Mouse (Mus musculus) C2C12 (cell line): ENCODE data around the gene Nod1. TPM values are rescaled to one million over a fixed set of nuclear protein-coding genes. Genes with fewer than 3 reads are reported as not detected.

Source experiments
- H3K27me3 ChIP-seq: one replicate; pipeline ENCODE4 v1.6.1; 2011; ENCODE audit not compliant: control insufficient read depth, insufficient read depth, insufficient read length
- H3K36me3 ChIP-seq: one replicate; pipeline ENCODE4 v1.6.1; 2011; ENCODE audit not compliant: control insufficient read depth, insufficient read depth
- H3K4me3 ChIP-seq: one replicate; pipeline ENCODE4 v1.5.1; 2011; ENCODE audit warnings: mild to moderate bottlenecking, control low read depth; ENCODE audit not compliant: poor library complexity, insufficient read depth, severe bottlenecking
- H3K79me2 ChIP-seq: one replicate; pipeline ENCODE4 v1.6.1; 2011; ENCODE audit not compliant: control insufficient read depth, insufficient read depth
- H3K79me3 ChIP-seq: one replicate; pipeline ENCODE4 v1.6.1; 2011; ENCODE audit warnings: low read depth, control low read depth
- H3ac ChIP-seq: one replicate; pipeline ENCODE3; 2011; ENCODE audit warnings: low read depth; ENCODE audit not compliant: control insufficient read depth, insufficient read length
- CEBPB ChIP-seq: IDR thresholded peaks from one replicate; pipeline ENCODE4 v1.6.1; 2011; ENCODE audit warnings: low read depth, mild to moderate bottlenecking, control low read depth, moderate library complexity
- CTCF ChIP-seq: IDR thresholded peaks from one replicate; pipeline ENCODE4 v1.5.1; 2011; ENCODE audit not compliant: control insufficient read depth, insufficient read depth, insufficient read length
- FOSL1 ChIP-seq: IDR thresholded peaks from one replicate; pipeline ENCODE4 v1.8.0; 2011; ENCODE audit warnings: mild to moderate bottlenecking, low read length; ENCODE audit not compliant: poor library complexity, insufficient read depth, severe bottlenecking
- MAX ChIP-seq: IDR thresholded peaks from one replicate; pipeline ENCODE4 v1.6.1; 2011; ENCODE audit warnings: mild to moderate bottlenecking, control low read depth
- MYOD1 ChIP-seq: IDR thresholded peaks from one replicate; pipeline ENCODE4 v1.6.1; 2011; ENCODE audit warnings: low read depth; ENCODE audit not compliant: control insufficient read depth, insufficient read length
- MYOG ChIP-seq: IDR thresholded peaks from one replicate; pipeline ENCODE4 v1.6.1; 2011; ENCODE audit not compliant: control insufficient read depth, insufficient read length; ENCODE audit errors: extremely low read depth
- USF1 ChIP-seq: IDR thresholded peaks from one replicate; pipeline ENCODE4 v1.6.1; 2011; ENCODE audit warnings: low read depth, mild to moderate bottlenecking, control low read depth, moderate library complexity
- polyA plus RNA-seq: library from polyadenylated mRNA; unstranded; fragments of >200 nt; fragmentation: generic; extraction: Trizol; gene quantifications from one replicate; pipeline ENCODE4 v1.2.1, GENCODE M21; 2012; ENCODE audit warnings: missing spikeins

The Nod1 gene
- polyA plus RNA-seq, 1 experiment: 1.1 TPM

DNA sequence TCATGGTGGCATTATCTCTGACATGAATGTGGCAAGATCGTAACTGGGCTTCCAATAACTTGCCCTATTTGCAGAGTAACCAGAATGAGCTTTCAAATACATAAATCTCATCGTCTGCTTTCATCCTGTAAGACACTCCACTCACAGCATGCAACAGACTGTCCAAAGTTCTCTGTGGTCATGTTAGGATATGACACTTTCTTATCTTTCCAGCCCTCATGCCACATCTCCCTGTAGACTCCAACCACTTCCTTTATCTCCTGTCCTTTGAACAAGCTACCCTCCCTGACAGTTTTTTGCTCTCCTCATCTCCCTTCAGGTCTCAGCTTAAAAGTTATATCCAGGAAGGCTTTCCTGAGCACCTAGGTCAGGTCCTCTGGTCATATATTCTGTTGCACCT lies 18.8 kb upstream of the Nod1 start:
- no peaks in the 10 kb centered on the region for H3K27me3 ChIP-seq

DNA sequence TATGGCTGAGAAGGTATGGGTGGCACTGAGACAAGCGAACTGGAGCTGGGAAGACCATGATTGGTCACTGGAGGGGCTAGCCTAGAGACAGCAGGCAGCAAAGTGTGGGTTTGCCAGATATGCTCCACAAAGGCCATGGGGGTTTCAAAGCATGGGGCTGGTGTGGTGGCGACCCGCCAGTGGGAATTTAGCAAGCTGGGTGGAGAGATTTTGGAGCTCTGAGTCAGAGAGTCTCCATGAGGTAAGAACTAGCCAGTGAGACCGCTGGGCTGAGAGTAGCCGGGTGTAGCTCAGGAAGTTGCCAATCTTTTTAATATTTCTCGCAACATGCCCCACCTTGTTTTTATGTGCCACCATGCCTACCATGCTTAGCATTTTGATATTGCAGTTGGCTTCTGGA lies 15.7 kb upstream of the Nod1 start:
- TF ChIP-seq USF1: no peak
- TF ChIP-seq MAX: no peak
- no peak for TF ChIP-seq MYOG
- no peak for TF ChIP-seq MYOD1
- TF ChIP-seq CEBPB: no peak
- no peak for TF ChIP-seq FOSL1
- no peak for TF ChIP-seq CTCF
- H3ac ChIP-seq: no peak overlapping the region
- no peaks in the 10 kb centered on the region for H3K79me2 ChIP-seq
- H3K27me3 ChIP-seq: no peaks in the 10 kb centered on the region
- H3K4me3 ChIP-seq: no peak overlapping the region
- H3K79me3 ChIP-seq: no peaks in the 10 kb centered on the region
- H3K36me3 ChIP-seq: no peaks in the 10 kb centered on the region

More for the DNA sequence above, 18.8 kb upstream of the Nod1 start:
- Histone ChIP-seq H3K36me3 (no peaks in the 10 kb centered on the region), H3ac (no peak overlapping the region), H3K79me3 (no peaks in the 10 kb centered on the region), H3K4me3 (no peak overlapping the region), H3K79me2 (no peaks in the 10 kb centered on the region)
- TF ChIP-seq MAX (no peak), USF1 (no peak), CEBPB (no peak), FOSL1 (no peak), MYOD1 (no peak), MYOG (no peak), CTCF (no peak)

DNA sequence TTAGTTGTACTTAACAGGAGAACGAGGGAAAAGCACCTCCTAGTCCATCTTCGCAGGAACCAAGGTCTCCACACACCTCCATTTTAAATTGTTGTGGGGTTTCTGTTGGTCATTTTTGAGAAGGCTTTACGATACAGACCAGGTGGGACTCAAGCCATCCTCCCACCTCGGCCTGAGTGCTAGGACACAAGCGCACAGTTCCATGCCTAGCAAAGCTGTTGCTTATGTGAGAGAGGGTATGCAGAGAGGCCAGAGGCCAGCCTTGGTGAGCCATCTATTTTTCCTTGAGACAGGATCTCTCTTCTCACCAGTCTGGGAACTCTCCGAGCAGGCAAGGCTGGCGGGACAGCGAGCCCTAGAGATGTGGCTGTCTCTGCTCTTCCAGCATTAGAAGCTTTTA lies 11.7 kb upstream of the Nod1 start:
- H3K79me3 ChIP-seq: no peaks in the 10 kb centered on the region
- no peaks in the 10 kb centered on the region for H3K36me3 ChIP-seq
- H3K4me3 ChIP-seq: no peak overlapping the region
- H3K27me3 ChIP-seq: no peaks in the 10 kb centered on the region
- no peak overlapping the region for H3ac ChIP-seq
- H3K79me2 ChIP-seq: no peaks in the 10 kb centered on the region
- TF ChIP-seq CTCF (no peak), MAX (no peak), CEBPB (no peak), USF1 (no peak), FOSL1 (no peak), MYOD1 (no peak), MYOG (no peak)

GRCm38 (mm10) chr6:54983526-54984050 lies 11.2 kb upstream of the Nod1 start:
- TF ChIP-seq USF1: no peak
- TF ChIP-seq CEBPB: no peak
- TF ChIP-seq MYOG: no peak
- TF ChIP-seq FOSL1: no peak
- no peak for TF ChIP-seq MYOD1
- no peak for TF ChIP-seq CTCF
- no peak for TF ChIP-seq MAX
- no peak overlapping the region for H3K4me3 ChIP-seq
- no peak overlapping the region for H3ac ChIP-seq
- no peaks in the 10 kb centered on the region for H3K79me3 ChIP-seq
- no peaks in the 10 kb centered on the region for H3K36me3 ChIP-seq
- no peaks in the 10 kb centered on the region for H3K27me3 ChIP-seq
- H3K79me2 ChIP-seq: no peaks in the 10 kb centered on the region

DNA sequence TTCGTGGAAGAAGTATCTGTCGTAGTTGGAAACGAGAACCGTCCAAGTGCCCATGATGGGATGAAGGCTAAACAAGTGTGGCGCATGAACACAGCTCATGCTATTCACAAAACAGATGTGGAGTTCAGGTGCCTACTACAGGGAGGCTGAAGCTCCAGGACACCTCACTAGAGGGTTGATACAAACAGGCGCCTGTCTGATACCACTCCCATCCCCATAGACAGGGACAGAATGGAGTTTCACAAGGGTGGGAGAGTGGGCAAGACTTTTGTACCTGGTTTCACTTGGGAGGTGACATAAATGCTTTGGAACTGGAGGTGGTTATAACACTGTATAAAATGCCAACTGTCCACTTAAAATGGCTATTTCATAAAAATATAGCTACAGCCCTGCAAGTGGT lies 7.0 kb upstream of the Nod1 start:
- Histone ChIP-seq H3K27me3 (no peaks in the 10 kb centered on the region), H3K4me3 (no peak overlapping the region), H3K36me3 (no peaks in the 10 kb centered on the region), H3ac (no peak overlapping the region), H3K79me2 (no peaks in the 10 kb centered on the region), H3K79me3 (no peaks in the 10 kb centered on the region)
- TF ChIP-seq MYOD1 (no peak), CTCF (no peak), FOSL1 (no peak), CEBPB (no peak), USF1 (no peak), MYOG (no peak), MAX (no peak)

DNA sequence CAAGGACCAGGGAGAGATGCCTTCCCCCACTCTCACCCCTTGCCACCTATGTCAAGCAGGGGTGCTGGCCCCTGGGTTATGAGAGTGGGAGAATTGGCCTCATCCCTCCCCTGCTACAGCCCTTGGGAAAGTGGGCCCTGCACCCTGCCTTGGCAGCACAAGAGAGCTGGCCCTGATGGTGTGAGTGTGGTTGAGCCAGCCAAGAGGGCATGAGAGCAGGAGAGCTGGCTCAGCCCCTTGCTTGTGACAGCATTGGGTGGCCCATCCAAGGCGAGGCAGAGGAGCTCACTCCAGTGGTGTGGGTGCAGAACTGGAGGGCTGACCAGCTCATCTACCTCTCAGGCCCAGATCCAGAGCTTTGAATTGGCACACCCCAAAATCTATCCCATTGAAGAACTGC lies 3.2 kb upstream of the Nod1 start:
- Histone ChIP-seq H3K4me3 (no peak overlapping the region), H3K36me3 (no peaks in the 10 kb centered on the region), H3K79me3 (no peaks in the 10 kb centered on the region), H3ac (no peak overlapping the region), H3K79me2 (no peaks in the 10 kb centered on the region), H3K27me3 (no peaks in the 10 kb centered on the region)
- TF ChIP-seq MAX: no peak
